Mouse (Mus musculus) right cerebral cortex, postnatal 36 days (tissue): ENCODE measurements around the gene Dlg2.

Experiments used
- DNase-seq, 2 experiments: peaks; one replicate each; pipeline ENCODE4 v3.0.0; 2022; ENCODE audit warnings: low spot score in 2 of 2, mixed read lengths in 1 of 2

Gene Dlg2

GRCm38 (mm10) chr7:91724397-91724796 lies 1247.9 kb downstream of the Dlg2 start:
- DNase-seq: no peak

DNA sequence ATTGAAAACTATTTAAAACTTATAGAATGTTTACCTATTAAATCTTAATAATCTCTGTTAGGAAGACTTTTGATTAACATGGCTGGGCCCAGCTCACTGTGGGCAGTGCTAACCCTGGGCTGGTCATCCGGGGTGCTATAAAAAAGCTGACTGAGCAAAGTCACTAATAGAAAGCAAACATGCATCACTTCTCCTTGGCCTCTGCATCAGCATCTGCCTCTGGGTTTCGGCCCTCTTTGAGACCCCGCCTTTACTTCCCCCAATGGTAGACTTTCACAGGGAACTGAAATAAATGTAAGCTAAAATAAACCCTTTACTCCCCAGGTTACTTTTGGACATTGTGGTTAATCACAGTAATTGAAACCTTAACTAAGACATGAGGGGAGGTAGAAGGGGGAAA lies 1264.3 kb downstream of the Dlg2 start:
- DNase-seq: no peak

DNA sequence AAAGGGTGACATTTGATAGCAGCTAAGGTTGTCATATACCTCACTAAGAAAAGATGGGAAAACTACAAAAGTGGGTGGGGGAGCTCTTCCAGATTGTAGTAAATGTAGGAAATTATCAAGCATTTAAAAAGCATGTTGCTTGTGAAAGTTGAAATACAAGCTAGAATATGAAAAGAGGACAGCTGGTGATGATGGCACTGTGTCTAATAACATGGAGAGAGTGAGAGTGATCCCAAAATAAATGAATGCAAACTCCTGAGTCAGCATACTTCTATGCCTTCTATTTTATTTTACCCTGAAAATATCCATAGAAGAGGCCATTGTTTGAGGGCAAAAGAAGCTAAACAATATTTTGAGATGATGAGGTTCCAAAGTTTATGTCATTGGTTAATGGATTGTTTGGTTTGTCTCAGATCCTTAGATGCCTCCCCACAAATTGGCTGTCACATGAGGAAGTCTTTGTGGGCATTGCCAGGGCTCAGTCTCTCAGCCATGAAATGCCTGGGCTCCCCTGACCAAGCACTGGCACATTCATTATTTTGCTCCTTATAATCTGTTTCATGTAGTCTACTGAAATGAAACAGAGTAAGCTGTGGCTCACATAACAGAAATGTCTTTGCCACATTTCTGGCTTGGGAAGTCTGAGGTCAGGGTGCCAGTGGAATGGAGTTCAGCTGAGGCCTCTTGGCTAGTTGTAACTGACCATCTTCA lies 1276.8 kb downstream of the Dlg2 start:
- DNase-seq: no peak

DNA sequence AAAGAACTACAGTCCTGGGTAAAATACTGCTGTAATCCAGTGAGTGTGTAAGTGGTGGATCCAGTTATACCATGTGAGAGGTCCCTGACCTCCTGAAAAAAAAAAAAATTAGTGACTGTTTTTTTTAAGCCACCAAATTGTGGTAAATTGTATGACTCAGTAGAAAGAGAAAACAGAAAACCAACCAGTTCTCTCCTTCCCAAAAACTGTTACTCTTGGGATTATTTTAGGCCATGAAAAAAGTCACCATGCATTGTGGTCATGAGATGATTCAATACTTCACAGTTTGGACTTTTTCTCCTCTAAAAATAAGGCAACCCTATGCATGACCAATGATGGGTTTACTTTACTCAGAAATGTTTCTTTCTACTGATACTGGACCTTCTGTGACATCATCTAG lies 1291.2 kb downstream of the Dlg2 start:
- no peak for DNase-seq

DNA sequence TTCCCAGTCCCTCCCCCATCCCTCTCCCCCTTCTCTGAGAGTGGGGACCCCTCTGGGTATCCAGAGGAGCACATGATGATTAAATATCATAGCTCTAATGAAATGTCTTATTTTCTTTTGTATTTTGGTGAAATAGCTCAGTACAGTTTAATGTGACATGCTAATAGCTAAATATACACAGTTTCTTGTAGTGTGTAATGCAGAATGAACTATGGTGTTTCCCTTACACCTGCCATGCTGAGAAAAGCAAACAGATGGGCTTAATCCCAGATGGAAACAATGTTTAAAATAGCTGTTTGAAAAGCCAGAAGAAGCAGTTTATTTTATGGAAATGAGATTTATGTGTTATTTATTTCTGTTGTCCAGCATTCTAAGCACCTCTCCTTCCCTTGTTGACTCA lies 1302.2 kb downstream of the Dlg2 start:
- no peak for DNase-seq

DNA sequence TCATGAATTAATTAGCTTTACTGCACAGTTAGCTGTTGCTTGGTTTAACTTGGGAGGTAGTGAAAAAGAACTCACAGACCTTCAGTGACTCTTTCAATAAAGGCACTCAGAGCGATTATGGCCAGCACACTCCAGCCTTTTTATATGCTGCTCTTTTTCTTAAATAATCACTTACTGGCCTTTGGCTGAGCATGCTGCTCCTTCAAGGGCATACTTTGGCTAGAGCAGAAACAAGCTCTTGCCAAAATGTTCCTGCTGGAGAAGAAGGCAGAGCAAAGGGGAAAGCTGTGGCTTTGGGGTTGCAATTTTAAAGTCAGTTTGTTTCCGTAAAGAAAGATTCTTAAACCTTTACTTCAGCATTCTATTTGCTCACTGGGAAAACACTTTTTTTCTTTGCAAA lies 1308.1 kb downstream of the Dlg2 start:
- DNase-seq: no peak

DNA sequence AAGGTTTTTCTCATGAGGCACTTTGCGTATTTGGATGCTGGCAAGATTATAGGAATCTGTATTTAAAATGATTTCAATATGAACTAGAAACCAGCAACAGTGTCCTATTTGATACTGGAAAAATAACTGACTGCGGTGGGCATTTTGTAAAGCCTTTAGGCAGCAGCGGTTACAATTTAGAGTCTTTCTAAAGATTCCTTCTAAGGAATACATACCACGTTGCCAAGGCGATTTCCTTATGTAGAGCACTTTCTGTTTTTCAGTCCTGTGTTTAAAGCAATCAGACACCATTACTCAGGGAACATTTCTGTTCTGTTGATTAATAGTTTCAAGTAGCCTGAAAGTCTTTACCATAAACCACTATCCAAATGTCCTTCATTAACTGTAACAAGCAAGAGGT lies 1309.0 kb downstream of the Dlg2 start:
- no peak for DNase-seq

DNA sequence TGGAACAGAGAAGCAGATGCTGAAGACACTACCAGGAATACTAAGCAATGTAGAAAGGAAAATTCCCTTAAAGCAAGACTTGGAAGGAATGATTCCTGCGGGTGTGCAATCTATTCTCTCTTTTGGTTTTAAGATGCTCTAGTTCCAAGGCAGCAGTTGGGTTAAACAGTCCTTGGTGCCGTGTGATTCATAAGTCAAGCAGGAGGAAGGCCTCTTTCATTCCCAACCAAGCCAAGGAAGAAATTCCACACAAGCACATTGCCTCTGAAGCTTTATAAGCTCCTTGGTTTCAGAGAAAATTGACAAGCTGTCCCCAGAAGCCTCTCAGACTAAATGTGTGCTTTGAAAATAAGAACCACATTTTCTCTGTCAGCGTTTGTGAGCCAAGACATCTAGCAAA lies 1309.4 kb downstream of the Dlg2 start:
- no peak for DNase-seq

DNA sequence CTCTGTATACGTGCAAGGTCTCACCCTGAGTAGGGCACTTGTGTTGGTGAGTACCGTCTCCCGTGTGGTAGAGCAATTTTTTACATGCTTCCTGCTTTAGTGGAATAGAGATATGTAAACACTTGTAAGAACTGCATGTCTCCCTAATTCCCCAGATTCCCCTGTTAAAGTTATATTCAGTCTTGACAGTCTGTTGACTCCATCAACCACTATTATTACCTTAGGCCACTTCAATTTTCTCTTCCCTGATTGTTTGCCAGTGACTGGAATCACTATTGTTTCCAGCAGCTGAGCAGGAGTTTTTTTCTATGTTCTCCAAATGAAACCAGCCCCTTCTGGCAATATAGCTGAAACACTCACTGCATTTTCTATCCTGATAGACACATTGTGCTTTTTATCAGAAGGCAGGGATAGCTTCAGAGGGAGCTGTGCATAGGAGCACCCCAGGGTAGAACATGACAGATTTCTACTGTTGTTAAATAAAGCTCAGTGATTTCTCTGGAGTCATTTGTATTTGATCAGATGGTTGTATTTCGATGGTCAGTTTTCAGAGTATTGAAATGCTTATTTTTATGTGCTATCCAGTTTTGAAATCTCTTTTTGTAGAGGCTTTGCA lies 1314.6 kb downstream of the Dlg2 start:
- no peak for DNase-seq

DNA sequence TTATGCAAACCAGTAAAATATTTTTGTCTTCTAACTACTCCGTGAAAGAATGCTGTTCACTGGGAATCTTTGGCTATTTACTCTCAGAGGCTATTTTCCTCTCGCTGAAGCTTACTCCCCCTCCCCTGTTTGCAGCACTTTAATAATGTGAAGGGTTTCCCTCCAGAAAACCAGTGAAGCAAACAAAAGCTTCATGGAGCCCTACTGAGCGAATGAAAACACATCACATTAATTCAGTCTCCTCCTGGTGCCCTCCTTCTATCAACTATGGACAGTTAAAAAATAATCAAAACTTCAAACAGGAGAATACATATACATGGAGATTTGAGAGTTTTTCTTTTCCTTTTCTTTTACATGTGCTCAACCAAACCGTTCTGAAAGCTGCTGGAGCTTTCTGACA lies 1330.2 kb downstream of the Dlg2 start:
- no peak for DNase-seq

DNA sequence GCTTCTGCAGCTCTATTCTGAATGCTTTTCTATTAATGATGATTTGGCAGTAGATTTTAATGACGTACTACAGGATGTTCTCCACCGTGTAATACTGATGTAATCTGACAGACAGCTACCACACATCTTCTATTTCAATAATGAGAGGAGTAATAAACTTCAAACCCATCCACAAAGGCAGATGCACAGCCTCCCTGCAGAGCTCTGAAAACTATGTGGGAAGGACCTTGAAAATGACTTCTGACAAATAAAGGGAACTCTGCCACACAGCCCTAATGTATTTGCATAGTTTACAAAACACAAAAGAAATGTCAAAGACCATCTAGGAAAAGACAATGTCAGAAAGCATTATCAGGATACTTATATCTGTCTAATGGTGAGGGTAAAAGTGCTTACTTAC lies 1334.3 kb downstream of the Dlg2 start:
- DNase-seq: no peak

GRCm38 (mm10) chr7:91818004-91818403 lies 1341.5 kb downstream of the Dlg2 start:
- no peak for DNase-seq

DNA sequence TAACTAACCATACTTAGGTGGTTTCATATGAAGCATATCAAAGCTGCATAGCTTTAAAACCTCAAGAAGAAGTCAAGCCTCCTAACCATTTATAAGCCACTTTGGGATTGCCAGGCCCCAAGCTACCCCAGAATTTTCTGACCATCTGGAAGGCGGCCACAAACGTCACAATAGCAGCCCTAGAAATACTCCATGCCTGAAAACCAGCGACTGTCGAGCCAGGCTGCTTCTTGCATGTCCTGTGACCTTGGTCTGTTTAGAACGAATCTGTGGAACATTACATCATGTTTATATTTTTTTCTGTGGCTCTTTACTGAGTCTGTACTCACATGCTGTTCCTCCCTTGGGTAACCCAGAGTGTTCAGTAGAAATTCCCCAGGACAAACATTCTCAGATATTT lies 1355.7 kb downstream of the Dlg2 start:
- no peak for DNase-seq

DNA sequence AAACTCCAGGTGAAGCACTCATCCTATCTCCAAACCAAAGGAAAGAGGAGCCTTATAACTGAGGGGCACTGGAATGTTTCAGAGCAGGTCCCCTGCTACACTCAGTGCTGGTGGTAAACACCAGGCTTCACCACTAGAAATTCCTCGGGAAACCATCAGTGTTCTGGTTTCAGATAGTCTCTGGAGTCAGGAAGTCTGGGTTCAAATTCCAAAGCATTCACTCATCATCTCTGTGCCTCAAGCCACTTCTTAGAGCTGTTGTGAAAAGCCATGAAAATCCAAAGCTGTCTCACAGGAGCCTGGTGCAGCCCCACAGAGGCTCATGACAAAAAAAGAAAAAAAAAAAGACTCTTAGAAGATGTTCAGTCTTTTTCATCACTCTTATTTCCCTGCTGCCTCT lies 1369.3 kb downstream of the Dlg2 start:
- no peak for DNase-seq

DNA sequence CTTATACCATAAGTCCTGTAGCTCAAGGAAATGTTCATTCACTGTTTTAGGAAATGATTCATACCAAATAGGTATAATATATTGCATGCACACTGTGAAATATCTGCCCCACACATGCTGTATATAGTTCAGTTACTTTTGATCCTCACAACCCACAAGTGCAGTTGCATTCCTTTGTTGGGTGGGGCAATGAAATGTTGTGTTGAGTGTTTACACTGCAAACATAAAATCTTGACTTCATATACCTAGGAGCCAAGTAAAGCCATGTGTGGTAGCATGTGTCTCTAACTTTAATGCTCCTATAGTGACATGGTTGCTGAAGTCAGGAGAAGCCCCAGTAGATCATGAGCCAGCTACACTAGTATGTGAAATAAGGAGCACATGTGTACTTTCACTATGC lies 1372.9 kb downstream of the Dlg2 start:
- DNase-seq: no peak

DNA sequence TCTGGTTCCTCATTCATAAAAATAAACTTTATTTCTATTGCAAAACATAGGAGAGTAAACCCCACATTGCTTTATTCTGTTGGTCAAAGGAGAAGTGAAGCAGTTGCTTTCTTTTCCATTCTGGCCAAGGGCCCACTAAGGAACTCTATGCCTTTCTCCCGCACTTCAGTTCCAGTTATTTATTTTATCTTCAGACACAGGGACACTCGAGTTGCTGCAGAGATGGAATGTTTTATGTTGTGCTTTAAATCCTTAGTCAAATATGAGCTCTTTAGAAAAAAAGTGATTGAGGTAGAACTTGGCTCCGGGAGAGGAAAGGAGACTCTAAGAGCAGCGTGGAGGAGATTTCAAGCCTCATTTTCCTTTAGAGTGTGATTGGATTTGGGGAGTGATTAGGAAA lies 1377.2 kb downstream of the Dlg2 start:
- no peak for DNase-seq

DNA sequence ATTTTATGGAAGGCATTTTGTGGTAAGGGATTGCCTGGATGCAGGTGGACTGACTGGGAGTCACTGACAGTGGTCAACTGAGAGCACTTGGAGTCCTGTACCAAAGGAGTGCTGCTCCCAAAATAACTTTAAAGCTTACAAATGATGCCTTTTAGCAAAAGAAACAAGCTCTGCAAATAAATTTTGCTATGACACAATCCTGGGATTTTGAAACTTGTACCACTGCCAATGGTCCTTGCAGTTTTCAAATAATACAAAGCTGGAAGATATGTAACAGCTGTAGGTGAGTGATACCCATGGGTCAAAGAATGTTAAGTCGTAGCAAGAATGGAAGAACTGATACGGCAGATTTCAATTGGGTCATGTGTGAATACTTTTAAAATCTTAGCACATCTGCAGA lies 1380.5 kb downstream of the Dlg2 start:
- no peak for DNase-seq

GRCm38 (mm10) chr7:91862806-91863531 lies 1386.5 kb downstream of the Dlg2 start:
- DNase-seq: no peak

- no peak for DNase-seq
Observed at GRCm38 (mm10) chr7:91868919-91869318, 1392.4 kb downstream of the Dlg2 start.

- DNase-seq: no peak
Observed at GRCm38 (mm10) chr7:91876831-91877230, 1400.4 kb downstream of the Dlg2 start.

DNA sequence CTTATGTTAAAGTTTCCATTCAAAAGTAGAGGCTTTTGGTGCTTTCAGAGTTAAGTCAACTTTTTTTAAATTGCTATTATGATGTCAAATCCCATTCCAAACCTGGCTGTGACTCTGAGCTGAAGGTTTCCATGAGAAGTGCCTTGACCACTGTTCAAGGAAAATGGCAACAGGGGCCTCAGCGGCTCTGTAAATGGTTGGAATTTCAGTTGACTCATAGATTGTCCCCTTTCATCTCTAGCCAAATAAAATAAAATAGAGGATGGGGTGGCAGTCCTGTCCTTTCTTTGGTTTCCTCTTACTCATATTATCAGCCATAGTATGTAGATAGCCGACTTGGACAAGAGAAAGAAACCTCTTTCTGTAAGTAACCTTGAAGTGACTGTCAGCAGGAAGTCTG lies 1401.3 kb downstream of the Dlg2 start:
- no peak for DNase-seq

DNA sequence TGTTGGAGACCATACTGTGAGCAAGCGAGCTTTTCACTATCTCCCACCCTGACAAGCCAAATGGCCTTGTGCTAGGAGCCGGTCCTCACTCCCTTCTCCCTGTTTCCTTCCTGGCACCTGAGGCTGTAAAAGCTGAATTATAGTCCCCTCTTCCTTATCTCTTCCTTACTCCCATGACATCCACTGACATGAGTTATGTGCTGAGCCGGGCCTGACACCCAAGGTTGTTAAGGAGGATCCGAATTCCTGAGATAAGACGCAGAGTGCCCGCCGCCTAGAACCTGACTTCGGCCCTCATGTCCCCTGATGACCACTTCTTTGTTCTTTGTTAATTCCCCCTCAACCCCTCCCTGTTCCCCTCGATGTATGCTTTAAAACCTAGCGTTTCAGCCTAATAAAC lies 1409.9 kb downstream of the Dlg2 start:
- DNase-seq: no peak

- DNase-seq: peak in 1 of 2 experiments; percentile 59
Observed at GRCm38 (mm10) chr7:91893991-91894390, 1417.5 kb downstream of the Dlg2 start.
